Mouse (Mus musculus) E14TG2a.4 (cell line): ENCODE data around the gene AC124502.3.

ENCODE experiments used
- H3K27me3 ChIP-seq: 2 replicates; pipeline ENCODE4 v1.6.1; 2014; ENCODE audit warnings: low read length, control low read depth; ENCODE audit not compliant: insufficient read depth
- H3K36me3 ChIP-seq: 2 replicates; pipeline ENCODE4 v1.6.1; 2014; ENCODE audit warnings: low read length, control low read depth; ENCODE audit not compliant: insufficient read depth
- H3K4me1 ChIP-seq: replicated peaks from 2 replicates; pipeline ENCODE4 v1.6.1; 2014; ENCODE audit warnings: low read depth, low read length, control low read depth
- H3K4me3 ChIP-seq: replicated peaks from 2 replicates; pipeline ENCODE4 v1.5.1; 2014; ENCODE audit warnings: mild to moderate bottlenecking, low read length
- H3K9me3 ChIP-seq: 2 replicates; pipeline ENCODE4 v1.6.1; 2014; ENCODE audit warnings: low read length, control low read depth
- CTCF ChIP-seq: conservative IDR thresholded peaks from 2 replicates; pipeline ENCODE4 v1.5.1; 2014; ENCODE audit warnings: low read length
- NANOG ChIP-seq: IDR thresholded peaks from 2 replicates; pipeline ENCODE4 v1.6.1; 2014; ENCODE audit warnings: borderline replicate concordance, low read length, mixed read lengths
- POU5F1 ChIP-seq: IDR thresholded peaks from 2 replicates; pipeline ENCODE4 v1.6.1; 2014; ENCODE audit warnings: low read length, borderline replicate concordance

The AC124502.3 gene

GRCm38 (mm10) chr19:5094746-5095417 is 56.2 kb downstream of the AC124502.3 start:
- H3K4me3 ChIP-seq: no peak overlapping the region
- H3K4me1 ChIP-seq: peaks cover 77% of the 10 kb centered on the region
- H3K27me3 ChIP-seq: peaks cover 30% of the 10 kb centered on the region
- H3K36me3 ChIP-seq: peaks cover 50% of the 10 kb centered on the region
- H3K9me3 ChIP-seq: no peaks in the 10 kb centered on the region
- TF ChIP-seq NANOG (no peak), CTCF (no peak), POU5F1 (no peak)

DNA sequence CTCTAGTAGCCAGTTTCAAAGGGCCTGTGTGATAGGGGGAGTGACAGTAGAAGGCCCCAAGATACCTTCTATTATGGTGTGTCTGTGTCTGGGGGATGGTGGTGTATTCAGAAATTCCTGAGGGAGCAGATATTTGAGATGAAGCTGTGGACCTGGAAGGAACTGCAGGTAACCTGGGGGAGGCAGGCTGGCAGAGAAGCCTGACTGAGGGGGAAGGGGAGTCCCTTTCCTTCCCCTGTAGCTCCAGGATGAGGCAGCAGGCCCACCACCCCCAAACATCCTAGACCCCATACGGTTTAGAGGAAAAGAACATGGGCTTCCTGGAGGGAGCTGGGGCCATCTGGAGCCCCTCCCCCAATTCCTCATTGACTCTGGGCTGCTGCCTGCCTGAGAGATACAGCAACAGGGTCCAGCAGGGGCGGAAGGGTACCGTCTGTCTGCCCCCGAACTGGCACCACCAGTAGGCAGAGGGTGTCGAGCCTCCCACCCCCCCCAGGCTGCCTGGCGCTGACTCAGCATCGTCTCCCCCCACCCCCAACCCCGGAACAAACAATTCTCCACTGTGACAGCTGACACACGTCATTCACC is 57.3 kb downstream of the AC124502.3 start:
- TF ChIP-seq CTCF: no peak
- TF ChIP-seq POU5F1: no peak
- no peak for TF ChIP-seq NANOG
- Histone ChIP-seq H3K4me3 (no peak overlapping the region), H3K36me3 (peaks cover 50% of the 10 kb centered on the region), H3K4me1 (peaks cover 82% of the 10 kb centered on the region), H3K9me3 (no peaks in the 10 kb centered on the region), H3K27me3 (peaks cover 30% of the 10 kb centered on the region)

GRCm38 (mm10) chr19:5097521-5098362 is 59.1 kb downstream of the AC124502.3 start:
- no peaks in the 10 kb centered on the region for H3K9me3 ChIP-seq
- peaks cover 30% of the 10 kb centered on the region for H3K27me3 ChIP-seq
- H3K4me1 ChIP-seq: peaks cover 84% of the 10 kb centered on the region
- H3K4me3 ChIP-seq: peak overlapping the region; percentile 86
- peaks cover 50% of the 10 kb centered on the region for H3K36me3 ChIP-seq
- TF ChIP-seq NANOG: no peak
- TF ChIP-seq POU5F1: no peak
- TF ChIP-seq CTCF: no peak

GRCm38 (mm10) chr19:5098363-5099143 is 59.9 kb downstream of the AC124502.3 start, which contains the start of gene Cnih2:
Gene Cnih2 (minus strand): TSS chr19:5098521.
- Histone ChIP-seq H3K4me1 (peaks cover 76% of the 10 kb centered on the region), H3K36me3 (peaks cover 50% of the 10 kb centered on the region), H3K4me3 (peak within 1 kb of the TSS; percentile 86), H3K9me3 (no peaks in the 10 kb centered on the region), H3K27me3 (peaks cover 30% of the 10 kb centered on the region)
- TF ChIP-seq CTCF: no peak
- TF ChIP-seq POU5F1: no peak
